Mouse (Mus musculus): ENCODE results near the gene Mrps12. TPM values are rescaled to one million over a fixed set of nuclear protein-coding genes. Genes with fewer than 3 reads are reported as not detected.

Mrps12 gene
- polyA plus RNA-seq, 2 experiments: 82.6 to 134 TPM

DNA sequence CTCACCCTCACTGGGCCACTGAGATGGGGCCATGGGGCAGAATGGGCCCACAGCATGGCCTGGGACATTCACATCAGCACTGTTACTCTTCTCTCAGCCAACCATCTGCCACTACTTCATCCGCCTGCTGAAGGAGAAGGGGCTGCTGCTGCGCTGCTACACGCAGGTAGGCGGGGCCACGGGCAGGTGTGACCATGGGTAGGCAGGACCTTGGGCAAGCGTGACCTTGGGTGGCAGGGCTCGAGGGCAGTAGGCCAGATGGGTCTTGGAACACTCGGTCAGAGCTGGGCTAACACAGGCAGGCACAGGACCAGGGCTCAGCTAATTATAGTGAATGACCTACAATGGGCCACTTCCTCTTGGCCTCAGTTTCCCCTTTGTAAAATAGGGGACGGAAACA, 37.2 kb upstream of the Mrps12 start:
- Histone ChIP-seq H3K9me3 (ENCODE audit: control insufficient read depth, low read length) (no peaks in the 10 kb centered on the region), H3K4me1 (ENCODE audit: control insufficient read depth, insufficient read depth, low read length) (peaks cover 6% of the 10 kb centered on the region; the same call in 1 of the 2 replicates), H3K4me2 (replicated peaks; ENCODE audit: low read depth, low read length, severe bottlenecking) (no peak overlapping the region), H3K4me3 (replicated peaks; ENCODE audit: low read length) (no peak overlapping the region), H3K27ac (replicated peaks; ENCODE audit: low read depth, low read length) (no peak overlapping the region), H3K36me3 (ENCODE audit: control insufficient read depth, insufficient read depth, low read length) (peaks cover 51% of the 10 kb centered on the region), H3K27me3 (ENCODE audit: control insufficient read depth, insufficient read depth, low read length) (no peaks in the 10 kb centered on the region), H3K9ac (ENCODE audit: low read depth, low read length, severe bottlenecking) (no peak overlapping the region)
- no peak for ATAC-seq (ENCODE audit: low FRiP score, low read depth)
- WGBS: 83% methylated on average over 9 of the region's 9 CpGs
- no peak for DNase-seq (ENCODE audit: low spot score)
- TF ChIP-seq POLR2A (IDR thresholded peaks at IDR 0.05; ENCODE audit: borderline replicate concordance, extremely low read depth, insufficient read depth, insufficient read length): no peak

DNA sequence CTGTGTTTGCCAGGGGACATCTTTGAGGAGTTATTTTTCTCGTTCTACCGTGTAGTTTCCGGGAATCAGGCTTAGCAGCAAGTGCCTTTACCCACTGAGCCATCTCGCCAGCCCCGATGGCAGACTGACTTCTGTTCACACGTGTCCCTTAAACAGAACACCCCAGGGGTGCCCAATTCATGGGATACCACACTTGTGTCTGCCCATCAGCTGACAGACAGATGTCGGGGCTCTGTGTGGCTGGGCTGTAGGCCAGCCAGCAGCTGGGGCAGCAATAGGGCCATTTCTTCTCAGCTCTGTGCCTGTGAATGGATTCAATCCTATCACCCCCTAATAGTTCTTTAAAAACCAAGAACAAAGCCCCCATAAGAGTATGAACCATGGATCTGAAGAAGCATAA, 33.5 kb upstream of the Mrps12 start:
- no peaks in the 10 kb centered on the region for H3K27me3 ChIP-seq (ENCODE audit: control insufficient read depth, insufficient read depth, low read length)
- 0 out of 2 replicates have a peak, but pooled peaks cover under 1% of the 10 kb centered on the region for H3K4me1 ChIP-seq (ENCODE audit: control insufficient read depth, insufficient read depth, low read length)
- H3K4me3 ChIP-seq (replicated peaks; ENCODE audit: low read length): no peak overlapping the region
- 0 out of 2 replicates have a peak, but pooled peaks have one; percentile 29 for ATAC-seq (ENCODE audit: low FRiP score, low read depth)
- H3K36me3 ChIP-seq (ENCODE audit: control insufficient read depth, insufficient read depth, low read length): peaks cover 51% of the 10 kb centered on the region
- H3K9ac ChIP-seq (ENCODE audit: low read depth, low read length, severe bottlenecking): no peak overlapping the region
- 88% methylated on average over 7 of the region's 7 CpGs for WGBS
- H3K4me2 ChIP-seq (replicated peaks; ENCODE audit: low read depth, low read length, severe bottlenecking): no peak overlapping the region
- H3K27ac ChIP-seq (replicated peaks; ENCODE audit: low read depth, low read length): no peak overlapping the region
- DNase-seq (ENCODE audit: low spot score): peak; percentile 42
- no peaks in the 10 kb centered on the region for H3K9me3 ChIP-seq (ENCODE audit: control insufficient read depth, low read length)
- no peak for TF ChIP-seq POLR2A (IDR thresholded peaks at IDR 0.05; ENCODE audit: borderline replicate concordance, extremely low read depth, insufficient read depth, insufficient read length)

DNA sequence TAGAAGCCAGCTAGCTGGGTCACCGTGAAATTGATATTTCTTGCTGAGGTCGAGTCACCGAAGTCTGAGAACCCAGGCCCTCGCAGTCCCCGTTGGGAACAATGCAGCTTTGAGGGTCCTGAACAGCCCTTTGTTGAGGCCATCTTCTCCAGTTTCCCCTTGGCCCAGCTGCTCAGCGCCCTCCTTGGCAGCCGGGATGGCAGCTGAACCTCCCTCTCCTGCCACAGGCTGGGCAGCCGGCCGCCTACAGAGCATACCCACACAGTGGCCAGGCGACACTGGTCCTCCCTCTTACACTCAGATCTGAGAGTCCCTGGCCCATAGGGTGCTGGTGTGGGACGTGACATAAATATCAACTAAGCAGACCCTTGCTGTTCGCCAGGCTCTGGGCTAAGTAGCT, 32.5 kb upstream of the Mrps12 start:
- no peak overlapping the region for H3K27ac ChIP-seq (replicated peaks; ENCODE audit: low read depth, low read length)
- H3K9ac ChIP-seq (ENCODE audit: low read depth, low read length, severe bottlenecking): no peak overlapping the region
- H3K4me3 ChIP-seq (replicated peaks; ENCODE audit: low read length): no peak overlapping the region
- H3K4me1 ChIP-seq (ENCODE audit: control insufficient read depth, insufficient read depth, low read length): no peaks in the 10 kb centered on the region
- DNase-seq (ENCODE audit: low spot score): peak; percentile 37
- ATAC-seq (ENCODE audit: low FRiP score, low read depth): peak; percentile 72
- H3K4me2 ChIP-seq (replicated peaks; ENCODE audit: low read depth, low read length, severe bottlenecking): no peak overlapping the region
- no peaks in the 10 kb centered on the region for H3K27me3 ChIP-seq (ENCODE audit: control insufficient read depth, insufficient read depth, low read length)
- H3K36me3 ChIP-seq (ENCODE audit: control insufficient read depth, insufficient read depth, low read length): peaks cover 51% of the 10 kb centered on the region
- no peaks in the 10 kb centered on the region for H3K9me3 ChIP-seq (ENCODE audit: control insufficient read depth, low read length)
- 85% methylated on average over 12 of the region's 12 CpGs for WGBS
- no peak for TF ChIP-seq POLR2A (IDR thresholded peaks at IDR 0.05; ENCODE audit: borderline replicate concordance, extremely low read depth, insufficient read depth, insufficient read length)

DNA sequence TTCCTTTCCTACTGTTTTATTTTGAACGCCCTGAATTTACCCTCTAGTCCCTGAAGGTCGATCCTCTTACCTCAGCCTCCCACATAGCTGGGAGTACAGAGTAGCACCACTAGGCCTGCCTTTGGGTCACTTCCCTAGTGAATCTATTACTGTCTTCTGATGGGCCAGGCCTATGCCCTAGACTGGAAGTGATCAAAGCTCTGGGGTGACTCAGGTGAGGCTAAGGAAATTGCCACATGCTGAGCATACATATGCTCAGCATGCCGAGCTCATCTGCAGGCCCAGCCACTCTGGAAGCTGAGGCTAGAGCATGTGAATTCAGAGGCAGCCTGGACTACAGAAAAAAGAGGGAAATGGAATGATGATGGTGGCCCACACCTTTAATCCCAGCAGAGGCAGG, 31.5 kb upstream of the Mrps12 start:
- Histone ChIP-seq H3K36me3 (ENCODE audit: control insufficient read depth, insufficient read depth, low read length) (peaks cover 47% of the 10 kb centered on the region), H3K4me2 (replicated peaks; ENCODE audit: low read depth, low read length, severe bottlenecking) (no peak overlapping the region)

DNA sequence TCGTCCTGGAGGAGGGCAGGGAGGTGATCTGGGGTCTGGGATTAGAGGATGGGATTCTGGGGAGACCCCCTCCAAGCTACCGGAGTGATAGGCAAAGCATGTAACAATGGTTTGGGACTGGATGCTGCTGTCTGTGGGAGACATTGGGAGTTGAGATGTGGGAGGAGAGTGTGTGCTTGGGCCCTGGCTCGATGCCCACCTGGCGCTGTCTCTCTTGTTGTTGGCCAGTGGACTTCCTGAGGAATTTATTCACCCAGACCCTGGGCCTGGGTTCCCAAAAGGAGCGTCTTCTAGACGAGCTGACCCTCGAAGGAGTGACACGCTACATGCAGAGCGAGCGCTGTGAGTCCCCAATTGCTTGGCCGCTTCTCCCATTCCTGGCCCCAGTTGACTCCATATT, 30.2 kb upstream of the Mrps12 start:
- Histone ChIP-seq H3K4me2 (replicated peaks; ENCODE audit: low read depth, low read length, severe bottlenecking) (no peak overlapping the region), H3K27me3 (ENCODE audit: control insufficient read depth, insufficient read depth, low read length) (no peaks in the 10 kb centered on the region), H3K9me3 (ENCODE audit: control insufficient read depth, low read length) (no peaks in the 10 kb centered on the region), H3K9ac (ENCODE audit: low read depth, low read length, severe bottlenecking) (no peak overlapping the region), H3K27ac (replicated peaks; ENCODE audit: low read depth, low read length) (no peak overlapping the region), H3K4me3 (replicated peaks; ENCODE audit: low read length) (no peak overlapping the region), H3K4me1 (ENCODE audit: control insufficient read depth, insufficient read depth, low read length) (peaks cover 10% of the 10 kb centered on the region), H3K36me3 (ENCODE audit: control insufficient read depth, insufficient read depth, low read length) (peaks cover 38% of the 10 kb centered on the region)
- WGBS: 92% methylated on average over 11 of the region's 11 CpGs
- no peak for DNase-seq (ENCODE audit: low spot score)
- no peak for TF ChIP-seq POLR2A (IDR thresholded peaks at IDR 0.05; ENCODE audit: borderline replicate concordance, extremely low read depth, insufficient read depth, insufficient read length)
- no peak for ATAC-seq (ENCODE audit: low FRiP score, low read depth)

More for the DNA sequence above, 31.5 kb upstream of the Mrps12 start:
- DNase-seq (ENCODE audit: low spot score): no peak
- H3K9me3 ChIP-seq (ENCODE audit: control insufficient read depth, low read length): no peaks in the 10 kb centered on the region
- no peak for TF ChIP-seq POLR2A (IDR thresholded peaks at IDR 0.05; ENCODE audit: borderline replicate concordance, extremely low read depth, insufficient read depth, insufficient read length)
- H3K4me1 ChIP-seq (ENCODE audit: control insufficient read depth, insufficient read depth, low read length): no peaks in the 10 kb centered on the region
- H3K27me3 ChIP-seq (ENCODE audit: control insufficient read depth, insufficient read depth, low read length): no peaks in the 10 kb centered on the region
- H3K9ac ChIP-seq (ENCODE audit: low read depth, low read length, severe bottlenecking): no peak overlapping the region
- ATAC-seq (ENCODE audit: low FRiP score, low read depth): no peak
- 55% methylated on average over 3 of the region's 3 CpGs for WGBS
- H3K4me3 ChIP-seq (replicated peaks; ENCODE audit: low read length): no peak overlapping the region
- no peak overlapping the region for H3K27ac ChIP-seq (replicated peaks; ENCODE audit: low read depth, low read length)

DNA sequence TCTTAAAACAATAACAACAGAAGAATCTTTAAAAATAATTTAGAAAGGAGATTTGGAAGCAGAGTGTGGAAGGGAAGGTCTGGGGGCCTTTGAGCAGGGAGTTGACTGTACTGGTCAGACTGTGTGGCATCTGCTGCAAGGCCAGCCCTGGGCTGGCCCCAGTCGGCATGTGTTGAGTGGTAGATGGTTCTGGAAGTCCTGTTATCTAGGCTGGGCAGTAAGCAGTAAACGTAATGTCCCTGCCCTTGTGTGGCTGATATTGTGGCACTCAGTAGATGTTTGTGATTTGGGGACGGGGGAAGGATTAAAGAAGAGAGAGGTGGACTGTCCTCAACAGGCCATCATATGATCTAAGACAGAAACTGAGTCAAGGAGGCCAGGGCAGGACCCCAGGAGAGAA, 28.7 kb upstream of the Mrps12 start:
- Histone ChIP-seq H3K36me3 (ENCODE audit: control insufficient read depth, insufficient read depth, low read length) (peaks cover 24% of the 10 kb centered on the region), H3K9me3 (ENCODE audit: control insufficient read depth, low read length) (no peaks in the 10 kb centered on the region), H3K4me2 (replicated peaks; ENCODE audit: low read depth, low read length, severe bottlenecking) (no peak overlapping the region), H3K4me3 (replicated peaks; ENCODE audit: low read length) (no peak overlapping the region), H3K27me3 (ENCODE audit: control insufficient read depth, insufficient read depth, low read length) (no peaks in the 10 kb centered on the region), H3K27ac (replicated peaks; ENCODE audit: low read depth, low read length) (no peak overlapping the region), H3K4me1 (ENCODE audit: control insufficient read depth, insufficient read depth, low read length) (peaks cover 14% of the 10 kb centered on the region), H3K9ac (ENCODE audit: low read depth, low read length, severe bottlenecking) (no peak overlapping the region)
- WGBS: 83% methylated on average over 3 of the region's 3 CpGs
- no peak for TF ChIP-seq POLR2A (IDR thresholded peaks at IDR 0.05; ENCODE audit: borderline replicate concordance, extremely low read depth, insufficient read depth, insufficient read length)
- DNase-seq (ENCODE audit: low spot score): no peak
- ATAC-seq (ENCODE audit: low FRiP score, low read depth): no peak

Data from limb, embryonic 14.5 days (tissue).